Mouse (Mus musculus) kidney, adult 2 months (tissue): ENCODE data around the gene Lrpprc.

Experiments used
- CTCF ChIP-seq: fragments of 200-500 bp; conservative IDR thresholded peaks from 2 replicates; pipeline ENCODE4 v1.5.1; 2011; ENCODE audit warnings: low read depth, mild to moderate bottlenecking, control low read depth, low read length, moderate library complexity, mixed read lengths; ENCODE audit not compliant: insufficient read depth, insufficient read length
- POLR2A ChIP-seq: fragments of 200-500 bp; IDR thresholded peaks from one replicate; pipeline ENCODE4 v1.6.1; 2011; ENCODE audit warnings: low read depth, low read length, control low read depth

- TF ChIP-seq CTCF (no peak), POLR2A (no peak)
These were observed 567 bp upstream of the Lrpprc start for GRCm38 (mm10) chr17:84791156-84791555.
